In genomic region chr12:104859140-104859539, GRCm38 (mm10) we compare ENCODE assay signal across 11 mouse cellular contexts. TPM values are rescaled to one million over a fixed set of nuclear protein-coding genes. Genes with fewer than 3 reads are reported as not detected.
DNase-seq lines count a peak whose midpoint lies in the region; ATAC-seq and TF ChIP-seq lines count a peak whose summit lies in the region.
"Had no signal": no experiment of that assay in that cellular context is flagged by ENCODE, and none has a peak within 500 bp of the region (broad histone marks: within the 10 kb centered on the region; RNA-seq: fewer than 3 reads in every experiment).

No protein-coding gene starts in this region.

- WGBS in midbrain, postnatal 0 days: 66% methylated on average over 7 of the region's 7 CpGs
- WGBS in midbrain, embryonic 10.5 days: 89% methylated on average over 7 of the region's 7 CpGs
- 68% methylated on average over 7 of the region's 7 CpGs for WGBS in stomach, embryonic 16.5 days

- H3K4me3 ChIP-seq in midbrain, postnatal 0 days (ENCODE audit: low read depth, low read length): no peak overlapping the region
- no peak overlapping the region for H3K4me3 ChIP-seq in midbrain, embryonic 10.5 days
- H3K4me3 ChIP-seq in stomach, embryonic 16.5 days (replicated peaks; ENCODE audit: low read length): no peak overlapping the region
- H3K4me3 ChIP-seq: liver, embryonic 15.5 days had no signal

- no peak for ATAC-seq in midbrain, postnatal 0 days (ENCODE audit: low FRiP score)
- ATAC-seq in stomach, embryonic 16.5 days (ENCODE audit: insufficient read depth, low FRiP score): no peak
- ATAC-seq: CD4-positive, CD25-positive, alpha-beta regulatory T cell, adult 4 months; intestine, embryonic 16.5 days had no signal

- TF ChIP-seq CTCF in midbrain, postnatal 0 days (IDR thresholded peaks at IDR 0.05): no peak

- H3K4me2 ChIP-seq in midbrain, postnatal 0 days (ENCODE audit: low read depth, low read length, poor library complexity, severe bottlenecking): no peak overlapping the region
- no peak overlapping the region for H3K4me2 ChIP-seq in stomach, embryonic 16.5 days (ENCODE audit: low read depth, low read length)
- H3K4me2 ChIP-seq: liver, embryonic 15.5 days had no signal

- peak overlapping the region; percentile 63; the same call in 1 of the 2 replicates for H3K27ac ChIP-seq in midbrain, postnatal 0 days (ENCODE audit: low read depth, low read length)
- no peak overlapping the region for H3K27ac ChIP-seq in midbrain, embryonic 10.5 days (replicated peaks)
- no peak overlapping the region for H3K27ac ChIP-seq in stomach, embryonic 16.5 days (ENCODE audit: low read length)
- H3K27ac ChIP-seq: liver, embryonic 15.5 days had no signal

- no peak overlapping the region for H3K9ac ChIP-seq in midbrain, postnatal 0 days (replicated peaks; ENCODE audit: low read length, poor library complexity, severe bottlenecking)
- peak overlapping the region; percentile 11; the same call in 1 of the 2 replicates for H3K9ac ChIP-seq in stomach, embryonic 16.5 days (ENCODE audit: low read length)
- H3K9ac ChIP-seq: liver, embryonic 15.5 days had no signal

- intact Hi-C loops in heart, postnatal 14 days (cut with DNase I): no loop called here

- H3K9me3 ChIP-seq in midbrain, postnatal 0 days (ENCODE audit: low read length): no peaks in the 10 kb centered on the region
- no peaks in the 10 kb centered on the region for H3K9me3 ChIP-seq in midbrain, embryonic 10.5 days (replicated peaks)
- H3K9me3 ChIP-seq in stomach, embryonic 16.5 days (replicated peaks; ENCODE audit: control insufficient read depth, low read length): no peaks in the 10 kb centered on the region
- H3K9me3 ChIP-seq: liver, embryonic 15.5 days had no signal

- peak; percentile 52 to 67 for DNase-seq in frontal cortex, adult 2 months (ENCODE audit: extremely low spot score in 1 of 2, low spot score in 1 of 2)
- no peak for DNase-seq in frontal cortex, postnatal 14 days (ENCODE audit: low spot score in 2 of 2)
- peak; percentile 53 for DNase-seq in midbrain, postnatal 0 days (ENCODE audit: low spot score)
- no peak for DNase-seq in midbrain, embryonic 10.5 days (ENCODE audit: low spot score)
- peak; percentile 59 for DNase-seq in left cerebral cortex, adult 11 months (ENCODE audit: low spot score)
- DNase-seq in urinary bladder, postnatal 4 days (ENCODE audit: low spot score in 2 of 2): no peak
- DNase-seq in heart, postnatal 14 days: no peak

- H3K4me1 ChIP-seq in midbrain, postnatal 0 days (ENCODE audit: insufficient read depth, low read length): peaks cover 7% of the 10 kb centered on the region; the same call in 1 of the 2 replicates
- H3K4me1 ChIP-seq in midbrain, embryonic 10.5 days: peaks cover 18% of the 10 kb centered on the region
- H3K4me1 ChIP-seq in stomach, embryonic 16.5 days (ENCODE audit: control insufficient read depth, insufficient read depth, low read length): peaks cover 8% of the 10 kb centered on the region
- H3K4me1 ChIP-seq: liver, embryonic 15.5 days had no signal

- no peaks in the 10 kb centered on the region for H3K36me3 ChIP-seq in midbrain, postnatal 0 days (ENCODE audit: insufficient read depth, low read length)
- H3K36me3 ChIP-seq in midbrain, embryonic 10.5 days: no peaks in the 10 kb centered on the region
- no peaks in the 10 kb centered on the region for H3K36me3 ChIP-seq in stomach, embryonic 16.5 days (ENCODE audit: control insufficient read depth, insufficient read depth, low read length)
- H3K36me3 ChIP-seq: liver, embryonic 15.5 days had no signal

- H3K27me3 ChIP-seq in midbrain, postnatal 0 days (ENCODE audit: insufficient read depth, low read length): no peaks in the 10 kb centered on the region
- peaks cover 10% of the 10 kb centered on the region for H3K27me3 ChIP-seq in midbrain, embryonic 10.5 days (ENCODE audit: low read depth, poor library complexity, severe bottlenecking)
- no peaks in the 10 kb centered on the region for H3K27me3 ChIP-seq in stomach, embryonic 16.5 days (ENCODE audit: control insufficient read depth, insufficient read depth, low read length)

RNA-seq across cellular contexts. Expression of gene Clmn, which starts 5.7 kb away (rescaled TPM):
- 12.9 and 14.4 TPM in 2 replicates for polyA plus RNA-seq in frontal cortex, adult 2 months (2012; rRNA removed)
- 2.2 and 3.1 TPM in 2 replicates for total RNA-seq in midbrain, postnatal 0 days (2014; rRNA removed)
- polyA plus RNA-seq in midbrain, postnatal 0 days (2015; fragmentation: Nextera tagmentation; extraction: Ambion mirVana): 1.4 and 2.4 TPM in 2 replicates
- polyA plus RNA-seq in midbrain, embryonic 10.5 days (2016; fragmentation: Nextera tagmentation; extraction: Ambion mirVana): 1.7 and 1.9 TPM in 2 replicates
- 2.3 and 2.5 TPM in 2 replicates for polyA plus RNA-seq in stomach, embryonic 16.5 days (2015; fragmentation: Nextera tagmentation; extraction: Ambion mirVana)
- total RNA-seq in heart, postnatal 14 days (2021): 1 to 10 TPM; 2.7 to 3.5 TPM
- polyA plus RNA-seq: CD4-positive, CD25-positive, alpha-beta regulatory T cell, adult 4 months had no signal

Comparison
In these comparisons a context has a peak if more than half of its experiments do, and no peak if none do; other contexts are left out.
1. DNase-seq: peak in frontal cortex, adult 2 months (2 of 2), midbrain, postnatal 0 days (single experiment) and left cerebral cortex, adult 11 months (single experiment); none in frontal cortex, postnatal 14 days (0 of 2), midbrain, embryonic 10.5 days (single experiment), urinary bladder, postnatal 4 days (0 of 2) and heart, postnatal 14 days (0 of 2).